Mouse (Mus musculus): ENCODE measurements around the gene Nlrp6. TPM values are rescaled to one million over a fixed set of nuclear protein-coding genes. Genes with fewer than 3 reads are reported as not detected.

The Nlrp6 gene
- total RNA-seq, 2 experiments from 2014 or later, result not detected

DNA sequence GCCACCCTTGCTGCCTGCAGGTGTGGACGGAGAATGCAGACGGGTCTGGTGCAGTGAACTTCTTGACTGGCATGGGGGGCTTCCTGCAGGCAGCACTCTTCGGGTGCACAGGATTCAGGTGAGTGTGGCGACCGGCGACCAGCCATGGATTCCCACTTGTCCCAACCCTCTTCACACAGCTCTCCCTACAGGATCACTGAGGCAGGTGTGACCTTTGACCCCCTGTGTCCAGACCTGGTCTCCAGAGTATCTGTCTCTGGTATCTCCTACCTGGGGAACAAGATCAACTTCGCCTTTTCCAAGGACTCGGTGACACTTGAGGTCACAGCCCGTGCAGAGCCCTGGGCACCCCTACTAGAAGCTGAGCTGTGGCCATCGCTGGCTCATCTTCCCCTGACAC is 25.6 kb downstream of the Nlrp6 start:
- ATAC-seq (replicated peaks; ENCODE audit: low FRiP score, poor library complexity, severe bottlenecking), result no peak

- ATAC-seq (replicated peaks; ENCODE audit: low FRiP score, poor library complexity, severe bottlenecking), result no peak
Measured at GRCm38 (mm10) chr7:140946980-140947379, 26.3 kb downstream of the Nlrp6 start.

- no peak for ATAC-seq (replicated peaks; ENCODE audit: low FRiP score, poor library complexity, severe bottlenecking)
Measured at GRCm38 (mm10) chr7:140948161-140948560, 27.5 kb downstream of the Nlrp6 start.

DNA sequence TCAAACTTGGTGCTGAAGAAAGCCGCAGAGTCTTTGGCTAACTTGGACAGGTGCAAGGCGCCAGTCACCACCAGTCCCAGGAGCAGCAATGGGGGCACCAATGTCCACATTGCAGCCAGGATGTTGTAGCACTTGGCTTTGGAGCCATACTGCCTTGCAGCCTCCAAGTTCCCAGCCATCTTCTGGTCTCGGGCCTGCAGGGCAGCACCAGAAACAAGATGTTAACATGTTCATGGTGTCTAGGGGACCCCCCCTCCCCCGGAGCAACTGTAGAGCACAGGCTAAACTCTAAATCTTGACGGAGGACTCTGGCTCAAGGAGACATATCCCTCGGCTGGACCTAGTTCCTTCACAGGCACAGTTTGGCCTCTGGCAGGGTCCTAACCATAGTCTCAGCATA is 28.6 kb downstream of the Nlrp6 start:
- ATAC-seq (replicated peaks; ENCODE audit: low FRiP score, poor library complexity, severe bottlenecking), result no peak

- ATAC-seq (replicated peaks; ENCODE audit: low FRiP score, poor library complexity, severe bottlenecking), result no peak
Measured at GRCm38 (mm10) chr7:140949824-140950530, 29.3 kb downstream of the Nlrp6 start, which contains the start of gene Ifitm5. Gene Ifitm5 (minus strand): TSS chr7:140950291.

GRCm38 (mm10) chr7:140951051-140951450 is 30.3 kb downstream of the Nlrp6 start:
- ATAC-seq (replicated peaks; ENCODE audit: low FRiP score, poor library complexity, severe bottlenecking), result no peak

DNA sequence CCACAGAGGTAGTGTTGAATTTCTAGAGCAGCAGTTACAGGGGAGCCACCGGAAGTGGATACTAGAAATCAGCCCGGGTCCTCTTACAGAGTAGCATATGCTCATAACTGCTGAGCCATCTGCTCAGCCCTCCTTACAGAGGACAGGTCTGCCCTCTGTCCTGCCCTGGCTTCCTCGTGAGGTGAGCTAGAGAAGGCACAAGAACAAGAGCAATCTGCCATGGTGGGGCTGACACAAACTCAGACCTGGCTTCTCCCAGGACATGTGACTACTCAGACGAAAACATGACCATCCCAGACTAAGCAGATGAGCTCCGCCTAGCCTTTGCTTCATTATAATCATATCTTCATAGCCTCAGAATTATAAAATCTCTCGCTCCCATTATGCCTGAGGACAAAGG is 31.1 kb downstream of the Nlrp6 start:
- ATAC-seq (replicated peaks; ENCODE audit: low FRiP score, poor library complexity, severe bottlenecking), result no peak

- no peak for ATAC-seq (replicated peaks; ENCODE audit: low FRiP score, poor library complexity, severe bottlenecking)
Measured at GRCm38 (mm10) chr7:140952441-140952840, 31.7 kb downstream of the Nlrp6 start.

- ATAC-seq (replicated peaks; ENCODE audit: low FRiP score, poor library complexity, severe bottlenecking), result no peak
Measured at GRCm38 (mm10) chr7:140953133-140953532, 32.4 kb downstream of the Nlrp6 start.

DNA sequence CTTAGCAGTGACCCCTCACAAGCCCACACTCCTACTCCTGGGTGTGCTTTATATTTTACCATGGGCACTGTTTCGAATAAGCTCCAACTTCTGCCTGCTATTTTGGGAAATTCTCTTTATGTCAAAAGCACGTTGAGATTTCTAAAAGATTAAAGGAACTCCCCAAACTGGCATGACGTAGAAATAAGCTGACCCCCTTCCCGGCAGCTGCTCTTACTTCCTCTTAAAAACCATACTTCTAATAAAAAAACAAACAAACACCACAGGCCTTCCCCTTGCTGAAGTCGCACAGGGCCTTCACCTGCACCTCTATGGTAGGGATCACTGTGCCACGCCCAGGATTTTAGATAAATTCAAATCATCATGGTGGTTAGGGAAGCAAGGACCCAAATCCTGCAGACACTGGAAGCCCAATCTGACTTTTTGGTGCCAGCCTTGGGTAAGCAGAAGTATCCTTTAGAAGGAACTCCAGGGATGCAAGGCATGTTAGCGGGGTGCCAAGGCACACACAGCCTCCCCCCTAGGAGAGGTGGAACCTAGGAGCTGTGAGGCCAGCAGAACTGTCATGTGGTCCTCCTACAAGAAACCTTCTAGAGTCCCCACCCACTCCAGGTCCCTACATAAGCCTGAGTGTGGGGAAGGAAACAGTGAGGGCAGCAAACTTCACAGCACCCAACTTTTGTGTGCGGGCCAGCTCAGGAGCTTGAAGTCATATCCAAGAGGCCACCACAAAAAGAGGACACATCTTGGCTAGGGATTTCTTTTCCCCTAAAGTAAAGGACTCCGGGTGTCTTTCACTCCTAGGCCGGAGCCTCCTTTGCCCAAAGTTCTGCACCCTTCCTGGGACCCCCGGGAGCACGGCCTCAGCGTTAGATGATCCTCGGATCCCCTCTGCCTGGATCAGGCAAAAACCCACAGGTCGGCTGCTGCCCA is 33.4 kb downstream of the Nlrp6 start:
- no peak for ATAC-seq (replicated peaks; ENCODE audit: low FRiP score, poor library complexity, severe bottlenecking)

- ATAC-seq (replicated peaks; ENCODE audit: low FRiP score, poor library complexity, severe bottlenecking), result no peak
Measured at GRCm38 (mm10) chr7:140954733-140955071, 34.0 kb downstream of the Nlrp6 start.

DNA sequence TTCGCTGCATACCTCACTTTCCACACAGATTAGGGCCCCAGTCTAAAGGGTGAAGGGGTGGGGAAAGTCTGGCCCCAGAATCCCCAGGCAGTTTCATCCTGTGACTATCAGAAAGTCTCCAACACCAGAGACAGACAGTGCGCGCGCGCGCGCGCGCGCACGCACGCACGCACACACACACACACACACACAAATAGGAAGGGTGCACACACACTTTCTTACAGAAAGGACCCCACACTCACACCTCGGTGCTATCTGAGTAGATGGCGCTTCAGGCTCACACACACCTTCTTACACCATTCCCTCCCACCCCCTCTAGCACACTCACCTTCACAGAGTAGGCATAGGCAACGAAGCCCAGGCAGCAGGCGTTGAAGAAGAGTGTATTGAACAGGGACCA is 34.6 kb downstream of the Nlrp6 start:
- no peak for ATAC-seq (replicated peaks; ENCODE audit: low FRiP score, poor library complexity, severe bottlenecking)

GRCm38 (mm10) chr7:140955758-140956555 is 35.3 kb downstream of the Nlrp6 start, which contains the start of the genes Gm45717 and Ifitm2:
Gene Gm45717 (minus strand): TSS chr7:140955937.
Gene Ifitm2 (minus strand): TSS chr7:140955987.
- ATAC-seq (replicated peaks; ENCODE audit: low FRiP score, poor library complexity, severe bottlenecking), result no peak

DNA sequence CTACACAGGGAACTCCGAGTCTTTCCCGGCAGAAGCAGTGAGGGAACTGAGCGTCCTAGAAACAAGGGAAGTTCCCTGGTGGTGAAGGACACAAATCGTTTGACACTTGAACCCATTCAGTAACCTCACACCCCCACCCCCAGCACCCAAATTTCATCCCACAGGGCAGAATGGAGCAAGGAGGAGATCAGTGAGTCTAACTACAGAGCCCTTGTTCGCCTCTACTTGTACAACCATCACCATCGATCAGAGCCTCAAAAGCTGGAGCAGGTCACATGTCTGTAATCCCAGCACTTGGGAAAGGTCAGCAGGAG is 35.8 kb downstream of the Nlrp6 start:
- ATAC-seq (replicated peaks; ENCODE audit: low FRiP score, poor library complexity, severe bottlenecking), result no peak

- 0 out of 2 replicates have a peak, but pooled peaks have one; percentile 33 for ATAC-seq (replicated peaks; ENCODE audit: low FRiP score, poor library complexity, severe bottlenecking)
Measured at GRCm38 (mm10) chr7:140959181-140959901, 38.6 kb downstream of the Nlrp6 start.

- no peak for ATAC-seq (replicated peaks; ENCODE audit: low FRiP score, poor library complexity, severe bottlenecking)
Measured at GRCm38 (mm10) chr7:140960026-140960425, 39.3 kb downstream of the Nlrp6 start.

DNA sequence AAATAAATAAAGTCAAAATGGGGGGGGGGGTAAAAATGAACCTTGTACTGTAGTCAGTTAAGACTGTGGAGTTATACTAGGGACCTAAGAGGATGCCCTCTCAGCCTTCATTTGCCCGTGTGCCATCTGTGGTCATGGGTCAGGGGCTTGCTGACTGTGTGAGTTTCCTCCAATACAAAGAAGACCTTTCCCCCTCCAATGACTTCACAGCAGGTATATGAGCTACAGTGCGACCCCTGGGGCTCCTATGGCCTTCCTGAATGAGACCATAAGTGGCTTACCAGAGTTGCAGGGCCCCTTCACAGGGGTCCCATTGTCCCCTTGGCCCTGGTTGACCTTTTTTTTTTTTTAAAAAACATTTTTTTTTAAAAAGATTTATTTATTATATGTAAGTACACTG is 40.7 kb downstream of the Nlrp6 start:
- no peak for ATAC-seq (replicated peaks; ENCODE audit: low FRiP score, poor library complexity, severe bottlenecking)

DNA sequence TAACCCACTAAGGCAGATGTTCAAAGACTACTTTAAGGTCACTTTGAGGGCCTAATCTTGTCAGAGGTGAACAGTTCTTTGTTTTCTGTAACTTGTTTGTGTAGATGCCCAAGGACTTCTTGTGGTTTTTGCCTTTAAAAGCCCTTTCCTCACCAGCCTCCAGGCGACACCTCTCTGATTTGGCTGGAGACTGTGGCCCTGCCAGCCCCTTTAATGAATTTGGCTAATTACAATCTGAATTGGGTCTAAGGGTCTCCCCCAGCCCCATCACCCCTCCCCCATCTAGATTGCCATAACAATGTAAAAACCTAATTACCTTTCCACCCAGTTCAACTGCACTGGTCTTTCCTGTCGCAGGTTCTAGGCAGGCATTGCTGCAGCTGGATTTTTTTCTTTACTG is 42.0 kb downstream of the Nlrp6 start:
- ATAC-seq (replicated peaks; ENCODE audit: low FRiP score, poor library complexity, severe bottlenecking), result no peak

DNA sequence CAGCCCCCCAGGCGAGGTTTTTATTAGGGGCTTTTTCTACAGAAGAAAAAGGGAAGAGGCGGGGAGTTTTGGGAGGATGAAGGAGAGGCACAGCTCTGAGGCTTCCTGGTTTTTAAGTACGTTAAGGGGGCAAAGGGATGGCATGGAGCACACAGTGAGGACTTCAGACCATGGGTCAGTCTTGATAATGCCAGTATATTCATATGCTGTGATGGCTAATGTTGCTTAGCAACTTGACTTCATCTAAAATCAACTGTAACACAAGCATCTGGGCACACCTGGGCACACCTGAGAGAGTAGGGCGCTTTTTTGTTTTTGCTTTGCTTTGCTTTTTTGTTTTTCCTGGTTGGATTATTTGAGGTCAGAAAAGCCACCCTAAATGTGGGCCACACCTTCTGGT is 46.2 kb downstream of the Nlrp6 start, which contains the start of gene Ifitm1:
Gene Ifitm1, plus strand, starts transcription at position 301 of the 400 bp plus-strand sequence.
- no peak for ATAC-seq (replicated peaks; ENCODE audit: low FRiP score, poor library complexity, severe bottlenecking)

Data from erythroblast, adult 5-6 weeks (primary cell).